Comparison of ENCODE assay signal across 10 mouse cellular contexts in genomic region chr8:95140555-95140954, GRCm38 (mm10). TPM values are rescaled to one million over a fixed set of nuclear protein-coding genes. Genes with fewer than 3 reads are reported as not detected.
DNase-seq lines count a peak whose midpoint lies in the region; ATAC-seq and TF ChIP-seq lines count a peak whose summit lies in the region.
"Had no signal": no experiment of that assay in that cellular context is flagged by ENCODE, and none has a peak within 500 bp of the region (broad histone marks: within the 10 kb centered on the region; RNA-seq: fewer than 3 reads in every experiment).

No protein-coding gene starts in this region.

- H3K27me3 ChIP-seq in forebrain, postnatal 0 days (ENCODE audit: insufficient read depth, low read length) = peaks cover 5% of the 10 kb centered on the region; the same call in 1 of the 2 replicates
- H3K27me3 ChIP-seq in forebrain, embryonic 14.5 days (replicated peaks; ENCODE audit: control insufficient read depth, insufficient read depth, low read length) = peaks cover 18% of the 10 kb centered on the region; the same call in 1 of the 2 replicates
- peaks cover 32% of the 10 kb centered on the region for H3K27me3 ChIP-seq in neural tube, embryonic 12.5 days (replicated peaks)
- H3K27me3 ChIP-seq in liver, embryonic 13.5 days = peaks cover 68% of the 10 kb centered on the region

- WGBS in forebrain, postnatal 0 days = 70% methylated on average over 5 of the region's 5 CpGs
- WGBS in forebrain, embryonic 14.5 days = 75% methylated on average over 5 of the region's 5 CpGs
- 76% methylated on average over 5 of the region's 5 CpGs for WGBS in neural tube, embryonic 12.5 days
- WGBS in liver, embryonic 13.5 days (ENCODE audit: insufficient replicate concordance) = 22% methylated on average over 5 of the region's 5 CpGs

- no peak overlapping the region for H3K9ac ChIP-seq in forebrain, postnatal 0 days
- no peak overlapping the region for H3K9ac ChIP-seq in forebrain, embryonic 14.5 days (ENCODE audit: low read length)
- no peak overlapping the region for H3K9ac ChIP-seq in neural tube, embryonic 12.5 days
- no peak overlapping the region for H3K9ac ChIP-seq in liver, embryonic 13.5 days
- H3K9ac ChIP-seq: forebrain, embryonic 13.5 days had no signal

- H3K36me3 ChIP-seq in forebrain, postnatal 0 days (ENCODE audit: insufficient read depth) = peaks cover 9% of the 10 kb centered on the region
- no peaks in the 10 kb centered on the region for H3K36me3 ChIP-seq in forebrain, embryonic 14.5 days (ENCODE audit: control insufficient read depth, insufficient read depth, low read length)
- no peaks in the 10 kb centered on the region for H3K36me3 ChIP-seq in neural tube, embryonic 12.5 days
- no peaks in the 10 kb centered on the region for H3K36me3 ChIP-seq in liver, embryonic 13.5 days

- H3K9me3 ChIP-seq in forebrain, postnatal 0 days (ENCODE audit: low read length) = no peaks in the 10 kb centered on the region
- H3K9me3 ChIP-seq in forebrain, embryonic 14.5 days (replicated peaks; ENCODE audit: control insufficient read depth, low read length) = no peaks in the 10 kb centered on the region
- H3K9me3 ChIP-seq in neural tube, embryonic 12.5 days = no peaks in the 10 kb centered on the region
- H3K9me3 ChIP-seq in liver, embryonic 13.5 days (replicated peaks) = no peaks in the 10 kb centered on the region
- H3K9me3 ChIP-seq: forebrain, embryonic 13.5 days had no signal

- no peak overlapping the region for H3K4me3 ChIP-seq in forebrain, postnatal 0 days (ENCODE audit: low read depth, low read length)
- H3K4me3 ChIP-seq in forebrain, embryonic 14.5 days (ENCODE audit: low read depth, low read length) = no peak overlapping the region
- H3K4me3 ChIP-seq in neural tube, embryonic 12.5 days = no peak overlapping the region
- H3K4me3 ChIP-seq in liver, embryonic 13.5 days (replicated peaks) = no peak overlapping the region

- no peak for DNase-seq in forebrain, postnatal 0 days
- no peak for DNase-seq in forebrain, embryonic 14.5 days (ENCODE audit: low spot score)
- DNase-seq in neural tube, embryonic 10.5 days (ENCODE audit: extremely low spot score, low spot score) = no peak
- no peak for DNase-seq in liver, embryonic 13.5 days
- no peak for DNase-seq in right cerebral cortex, postnatal 10 days (ENCODE audit: low spot score in 2 of 2)
- no peak for DNase-seq in adrenal gland, postnatal 25 days
- DNase-seq in right cerebral cortex, postnatal 4 days = no peak
- DNase-seq: cerebellum, adult 2 months had no signal

- 0 out of 2 replicates have a peak overlapping the region, but pooled peaks have one; percentile 89 for H3K4me2 ChIP-seq in forebrain, postnatal 0 days (ENCODE audit: low read depth)
- no peak overlapping the region for H3K4me2 ChIP-seq in forebrain, embryonic 14.5 days (ENCODE audit: low read length)
- 0 out of 2 replicates have a peak overlapping the region, but pooled peaks have one; percentile 1 for H3K4me2 ChIP-seq in neural tube, embryonic 12.5 days (replicated peaks)
- peak overlapping the region; percentile 66; the same call in 1 of the 2 replicates for H3K4me2 ChIP-seq in liver, embryonic 13.5 days
- H3K4me2 ChIP-seq: forebrain, embryonic 13.5 days had no signal

- TF ChIP-seq CTCF in forebrain, postnatal 0 days (IDR thresholded peaks at IDR 0.05; ENCODE audit: low read depth) = no peak

- no peak for ATAC-seq in forebrain, postnatal 0 days
- no peak for ATAC-seq in forebrain, embryonic 14.5 days
- ATAC-seq in neural tube, embryonic 12.5 days (ENCODE audit: low FRiP score, low read depth) = no peak
- ATAC-seq in liver, embryonic 13.5 days (ENCODE audit: low read depth) = no peak
- ATAC-seq: forebrain, embryonic 13.5 days had no signal

- H3K4me1 ChIP-seq in forebrain, postnatal 0 days (ENCODE audit: insufficient read depth) = peaks cover 17% of the 10 kb centered on the region
- H3K4me1 ChIP-seq in forebrain, embryonic 14.5 days (ENCODE audit: control insufficient read depth, insufficient read depth, low read length) = peaks cover 28% of the 10 kb centered on the region
- H3K4me1 ChIP-seq in neural tube, embryonic 12.5 days = peaks cover 40% of the 10 kb centered on the region
- H3K4me1 ChIP-seq in liver, embryonic 13.5 days (replicated peaks) = peaks cover 49% of the 10 kb centered on the region

- H3K27ac ChIP-seq in forebrain, postnatal 0 days (ENCODE audit: low read depth, low read length) = no peak overlapping the region
- no peak overlapping the region for H3K27ac ChIP-seq in forebrain, embryonic 14.5 days (ENCODE audit: low read depth, low read length)
- H3K27ac ChIP-seq in neural tube, embryonic 12.5 days = no peak overlapping the region
- no peak overlapping the region for H3K27ac ChIP-seq in liver, embryonic 13.5 days
- H3K27ac ChIP-seq: forebrain, embryonic 13.5 days had no signal

RNA-seq across cellular contexts. Expression of gene Katnb1, which starts 59.6 kb away (rescaled TPM):
- 43.9 and 50.6 TPM in 2 replicates for total RNA-seq in forebrain, postnatal 0 days (2014; rRNA removed)
- polyA plus RNA-seq in forebrain, postnatal 0 days (2015; fragmentation: Nextera tagmentation; extraction: Ambion mirVana) = 44.7 and 49.5 TPM in 2 replicates
- 26.2 and 37.0 TPM in 2 replicates for polyA plus RNA-seq in forebrain, embryonic 14.5 days (2014; fragmentation: Nextera tagmentation; extraction: Ambion mirVana)
- 32.0 and 38.7 TPM in 2 replicates for polyA plus RNA-seq in neural tube, embryonic 12.5 days (2016; fragmentation: Nextera tagmentation; extraction: Ambion mirVana)
- polyA plus RNA-seq in liver, embryonic 13.5 days (2015; fragmentation: Nextera tagmentation; extraction: Ambion mirVana) = 14.8 and 15.4 TPM in 2 replicates
- 13.2 and 14.1 TPM in 2 replicates for total RNA-seq in adrenal gland, postnatal 25 days (2021)
